Mouse (Mus musculus) stomach, embryonic 15.5 days (tissue): ENCODE results near the gene Gstm5. TPM values are rescaled to one million over a fixed set of nuclear protein-coding genes. Genes with fewer than 3 reads are reported as not detected.
A peak's percentile ranks its signal among the peaks of the same experiment; 100 is the strongest.

ENCODE experiments used
- ATAC-seq: fragments of 200-750 bp; cut with Nextera tagmentation; 2 replicates; pipeline ENCODE4 v1.8.0; 2017; ENCODE audit warnings: low read depth, moderate number of reproducible peaks, moderate TSS enrichment; ENCODE audit not compliant: insufficient read depth, low FRiP score
- H3K27ac ChIP-seq: fragments of 300-500 bp; sonication (generic); 2 replicates; pipeline ENCODE4 v1.5.1; 2015; ENCODE audit warnings: mild to moderate bottlenecking, inconsistent platforms
- H3K27me3 ChIP-seq: fragments of 300-500 bp; sonication (generic); replicated peaks from 2 replicates; pipeline ENCODE4 v1.6.1; 2015; ENCODE audit warnings: inconsistent platforms
- H3K36me3 ChIP-seq: fragments of 300-500 bp; sonication (generic); 2 replicates; pipeline ENCODE4 v1.6.1; 2015; ENCODE audit warnings: inconsistent platforms
- H3K4me1 ChIP-seq: fragments of 300-500 bp; sonication (generic); 2 replicates; pipeline ENCODE4 v1.6.1; 2015; ENCODE audit warnings: inconsistent platforms
- H3K4me2 ChIP-seq: fragments of 300-500 bp; sonication (generic); 2 replicates; pipeline ENCODE4 v1.6.1; 2015; ENCODE audit warnings: mild to moderate bottlenecking, inconsistent platforms
- H3K4me3 ChIP-seq: fragments of 300-500 bp; sonication (generic); replicated peaks from 2 replicates; pipeline ENCODE4 v1.5.1; 2015; ENCODE audit warnings: inconsistent platforms
- H3K9ac ChIP-seq: fragments of 300-500 bp; sonication (generic); 2 replicates; pipeline ENCODE4 v1.6.1; 2015; ENCODE audit warnings: inconsistent platforms
- H3K9me3 ChIP-seq: fragments of 300-500 bp; sonication (generic); 2 replicates; pipeline ENCODE4 v1.6.1; 2016; ENCODE audit warnings: inconsistent platforms
- WGBS: fragments of 180-500 bp; shearing (Covaris S2); methylation state at CpG from one replicate; pipeline ENCODE4 v1.1.7; 2015; 5-methylcytosine and 5-hydroxymethylcytosine counted together
- polyA plus RNA-seq: library from polyadenylated mRNA; unstranded; fragments of >200 nt; fragmentation: Nextera tagmentation; extraction: Ambion mirVana; gene quantifications from 2 replicates; pipeline ENCODE4 v1.2.1, GENCODE M21; 2015

The Gstm5 gene
- polyA plus RNA-seq, 1 experiment from 2014 or later = 149 TPM

GRCm38 (mm10) chr3:107917783-107918408 lies 22.3 kb downstream of the Gstm5 start:
- no peak; the same call in 1 of the 2 replicates for ATAC-seq
- Histone ChIP-seq H3K27ac (no peak overlapping the region), H3K36me3 (no peaks in the 10 kb centered on the region), H3K27me3 (no peaks in the 10 kb centered on the region), H3K4me3 (no peak overlapping the region), H3K4me2 (no peak overlapping the region), H3K9ac (no peak overlapping the region), H3K9me3 (no peaks in the 10 kb centered on the region), H3K4me1 (no peaks in the 10 kb centered on the region)
- 53% methylated on average over 7 of the region's 7 CpGs for WGBS

DNA sequence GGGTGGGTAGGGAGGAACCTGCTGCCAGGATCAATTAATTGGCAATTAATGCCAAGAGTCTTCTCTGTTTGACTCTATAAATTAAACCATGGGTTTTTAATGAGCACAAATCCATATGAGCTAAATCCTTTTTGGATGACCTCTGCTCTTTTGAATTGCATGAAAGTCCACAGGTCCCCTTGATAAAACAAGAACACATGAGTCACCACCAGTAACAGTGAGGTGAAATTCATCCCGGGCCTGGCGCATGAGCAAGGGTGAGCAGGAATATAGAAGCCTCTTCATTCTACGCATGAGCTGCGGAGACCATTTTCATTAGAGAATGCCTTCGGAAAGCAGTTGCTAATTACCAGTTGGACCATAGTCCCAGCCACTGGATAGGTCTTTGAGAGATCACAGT lies 24.7 kb downstream of the Gstm5 start:
- H3K9me3 ChIP-seq = no peaks in the 10 kb centered on the region
- ATAC-seq = no peak
- H3K36me3 ChIP-seq = no peaks in the 10 kb centered on the region
- no peak overlapping the region for H3K4me2 ChIP-seq
- no peaks in the 10 kb centered on the region for H3K27me3 ChIP-seq
- H3K27ac ChIP-seq = no peak overlapping the region
- WGBS = 87% methylated on average over 5 of the region's 5 CpGs
- no peak overlapping the region for H3K4me3 ChIP-seq
- H3K9ac ChIP-seq = no peak overlapping the region
- no peaks in the 10 kb centered on the region for H3K4me1 ChIP-seq

GRCm38 (mm10) chr3:107925335-107925734 lies 29.7 kb downstream of the Gstm5 start:
- no peak overlapping the region for H3K9ac ChIP-seq
- ATAC-seq = no peak
- no peaks in the 10 kb centered on the region for H3K36me3 ChIP-seq
- 94% methylated on average over 3 of the region's 3 CpGs for WGBS
- H3K4me1 ChIP-seq = no peaks in the 10 kb centered on the region
- no peak overlapping the region for H3K4me2 ChIP-seq
- H3K4me3 ChIP-seq = no peak overlapping the region
- H3K27ac ChIP-seq = no peak overlapping the region
- H3K27me3 ChIP-seq = no peaks in the 10 kb centered on the region
- H3K9me3 ChIP-seq = no peaks in the 10 kb centered on the region

DNA sequence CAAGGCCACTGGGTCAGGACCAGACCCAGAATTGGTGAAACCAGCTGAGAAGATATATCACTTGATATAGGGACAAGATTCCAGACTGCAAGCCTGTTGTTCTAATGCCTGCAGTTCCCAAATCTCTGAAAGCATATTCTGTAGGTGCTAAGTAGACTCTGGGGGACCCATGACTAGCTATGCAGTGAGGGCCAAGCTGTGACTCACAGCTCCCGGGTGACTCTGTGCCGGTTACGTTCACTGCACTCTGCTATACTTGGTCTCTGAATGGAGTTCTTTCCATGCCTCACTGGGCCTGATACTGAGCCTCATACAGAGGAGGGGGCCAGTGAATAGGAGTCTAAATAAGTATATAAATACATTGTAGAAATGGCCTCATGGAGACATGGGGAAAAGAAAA lies 32.2 kb downstream of the Gstm5 start:
- WGBS = 85% methylated on average over 3 of the region's 3 CpGs
- no peak overlapping the region for H3K4me2 ChIP-seq
- ATAC-seq = no peak
- no peaks in the 10 kb centered on the region for H3K36me3 ChIP-seq
- no peaks in the 10 kb centered on the region for H3K4me1 ChIP-seq
- H3K27me3 ChIP-seq = no peaks in the 10 kb centered on the region
- no peaks in the 10 kb centered on the region for H3K9me3 ChIP-seq
- no peak overlapping the region for H3K4me3 ChIP-seq
- H3K9ac ChIP-seq = no peak overlapping the region
- H3K27ac ChIP-seq = no peak overlapping the region

DNA sequence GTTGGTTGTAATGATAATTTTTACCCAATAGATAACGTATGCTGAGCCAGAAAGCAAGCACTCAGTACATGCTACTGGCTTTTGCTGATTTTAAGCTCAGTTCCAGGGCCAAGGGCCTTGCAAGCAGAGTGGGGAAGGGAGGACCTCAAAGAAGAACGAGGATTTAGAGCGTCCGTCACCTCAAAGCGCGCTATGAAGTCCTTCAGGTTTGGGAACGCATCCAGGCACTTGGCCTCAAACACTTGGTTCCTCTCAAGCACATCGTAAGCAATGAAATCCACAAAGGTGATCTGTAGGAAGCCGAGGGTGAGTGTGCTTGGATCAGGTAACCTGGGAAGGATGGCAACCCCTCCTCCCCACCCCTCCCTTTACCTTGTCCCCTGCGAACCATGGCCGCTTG lies 33.1 kb downstream of the Gstm5 start:
- ATAC-seq = no peak
- WGBS = 82% methylated on average over 11 of the region's 11 CpGs
- H3K27ac ChIP-seq = no peak overlapping the region

DNA sequence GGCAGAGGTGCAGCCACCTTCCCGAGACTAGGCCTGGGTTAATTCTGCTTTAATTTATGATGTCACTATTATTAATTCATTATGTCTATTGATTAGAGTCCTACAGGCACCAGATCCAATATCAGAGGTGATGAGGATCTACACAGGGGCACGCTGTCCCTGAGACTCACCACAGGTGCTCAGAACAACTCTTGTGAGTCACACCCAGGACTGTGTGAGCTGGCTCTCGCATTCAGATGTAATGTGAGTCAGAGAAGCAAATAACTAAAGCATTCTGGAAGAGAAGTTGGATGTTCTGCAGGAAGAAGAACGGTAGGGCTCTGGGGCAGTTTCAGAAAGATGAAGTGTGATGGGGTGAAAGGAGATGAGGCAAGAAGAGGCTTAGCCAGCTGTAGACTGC lies 33.6 kb downstream of the Gstm5 start:
- Histone ChIP-seq H3K27me3 (no peaks in the 10 kb centered on the region), H3K27ac (no peak overlapping the region), H3K4me1 (no peaks in the 10 kb centered on the region), H3K36me3 (no peaks in the 10 kb centered on the region), H3K4me2 (no peak overlapping the region), H3K9me3 (no peaks in the 10 kb centered on the region), H3K4me3 (no peak overlapping the region), H3K9ac (no peak overlapping the region)
- WGBS = 80% methylated on average over 4 of the region's 4 CpGs
- ATAC-seq = no peak

More for the DNA sequence above, 33.1 kb downstream of the Gstm5 start:
- no peaks in the 10 kb centered on the region for H3K27me3 ChIP-seq
- no peak overlapping the region for H3K4me3 ChIP-seq
- no peaks in the 10 kb centered on the region for H3K4me1 ChIP-seq
- H3K36me3 ChIP-seq = no peaks in the 10 kb centered on the region
- no peaks in the 10 kb centered on the region for H3K9me3 ChIP-seq
- H3K4me2 ChIP-seq = no peak overlapping the region
- H3K9ac ChIP-seq = no peak overlapping the region

DNA sequence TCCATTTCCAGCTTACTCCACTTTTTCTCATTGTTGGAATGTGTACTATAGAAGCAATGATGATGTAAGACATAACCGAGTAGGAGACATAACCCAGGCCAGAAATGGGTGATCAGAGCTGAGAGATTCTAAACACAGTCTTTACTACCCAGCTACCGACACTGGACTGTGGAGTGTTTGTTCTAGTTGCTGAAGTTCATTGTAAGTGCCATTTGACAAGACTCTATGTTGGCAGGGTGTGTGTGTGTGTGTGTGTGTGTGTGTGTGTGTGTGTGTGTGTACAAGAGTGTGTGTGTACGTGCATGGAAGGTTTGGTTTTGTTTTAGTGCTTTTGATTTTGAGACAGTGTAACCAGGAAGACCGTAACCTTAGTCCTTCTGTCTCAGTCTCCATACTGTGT lies 34.1 kb downstream of the Gstm5 start:
- no peak for ATAC-seq
- H3K4me3 ChIP-seq = no peak overlapping the region
- no peaks in the 10 kb centered on the region for H3K27me3 ChIP-seq
- WGBS = 80% methylated on average over 4 of the region's 4 CpGs
- no peaks in the 10 kb centered on the region for H3K4me1 ChIP-seq
- H3K9me3 ChIP-seq = no peaks in the 10 kb centered on the region
- H3K27ac ChIP-seq = no peak overlapping the region
- H3K36me3 ChIP-seq = no peaks in the 10 kb centered on the region
- H3K4me2 ChIP-seq = no peak overlapping the region
- H3K9ac ChIP-seq = no peak overlapping the region

GRCm38 (mm10) chr3:107931134-107931533 lies 35.5 kb downstream of the Gstm5 start:
- H3K4me2 ChIP-seq = peak overlapping the region; percentile 48
- peak overlapping the region; percentile 24 for H3K4me3 ChIP-seq
- no peaks in the 10 kb centered on the region for H3K9me3 ChIP-seq
- no peaks in the 10 kb centered on the region for H3K4me1 ChIP-seq
- no peaks in the 10 kb centered on the region for H3K27me3 ChIP-seq
- peak overlapping the region; percentile 60; the same call in 1 of the 2 replicates for H3K27ac ChIP-seq
- H3K36me3 ChIP-seq = no peaks in the 10 kb centered on the region
- no peak overlapping the region for H3K9ac ChIP-seq
- 69% methylated on average over 2 of the region's 2 CpGs for WGBS
- 0 out of 2 replicates have a peak, but pooled peaks have one; percentile 0 for ATAC-seq

DNA sequence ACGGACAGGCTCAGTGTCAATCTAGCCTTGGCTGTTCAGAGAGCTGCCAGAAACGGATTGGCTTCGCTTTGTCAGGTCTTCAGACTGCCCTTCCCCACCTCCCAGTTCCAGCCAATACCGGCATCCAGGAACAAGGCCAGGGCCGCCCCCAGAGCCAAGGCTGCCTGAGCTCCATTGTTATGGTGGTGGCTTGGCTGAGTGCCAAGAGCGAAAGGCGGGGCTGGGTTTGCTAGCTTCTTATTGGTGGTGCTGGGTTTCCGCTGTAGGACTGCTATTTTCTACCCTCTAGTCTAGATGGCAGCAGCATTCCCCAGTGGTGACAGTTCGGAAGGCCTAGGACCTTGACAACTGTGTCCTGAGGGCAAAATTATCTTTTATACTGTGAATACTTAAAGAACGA lies 36.0 kb downstream of the Gstm5 start, which contains the start of gene Gstm7:
TSS of gene Gstm7 (minus strand) at position 148 of the 400 bp plus-strand sequence.
- ATAC-seq = peak; percentile 95
- Histone ChIP-seq H3K4me3 (peak within 1 kb of the TSS; percentile 24), H3K9me3 (no peaks in the 10 kb centered on the region), H3K27me3 (no peaks in the 10 kb centered on the region), H3K4me2 (peak within 1 kb of the TSS; percentile 48), H3K9ac (no peak within 1 kb of the TSS), H3K27ac (peak within 1 kb of the TSS; percentile 60; the same call in 1 of the 2 replicates), H3K4me1 (no peaks in the 10 kb centered on the region), H3K36me3 (no peaks in the 10 kb centered on the region)
- WGBS = 5% methylated on average over 10 of the region's 10 CpGs

DNA sequence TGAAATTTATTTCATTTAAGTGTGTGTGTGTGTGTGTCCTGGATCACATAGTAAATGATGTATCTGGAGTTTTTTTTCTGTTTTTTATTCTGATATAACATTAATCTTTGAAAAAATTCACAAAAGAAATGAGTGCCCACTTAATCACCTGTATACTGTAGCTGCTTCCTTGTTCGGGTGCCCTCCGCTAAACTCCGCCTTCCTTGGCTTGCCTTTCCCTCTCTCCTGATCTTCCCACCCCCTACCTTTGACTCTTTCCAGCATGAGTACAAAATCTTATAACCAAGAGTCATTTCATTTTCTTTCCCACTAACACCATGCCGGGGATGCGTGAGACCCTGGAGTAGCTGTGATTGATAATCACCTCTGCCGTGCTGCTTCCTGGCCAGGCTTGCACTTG lies 36.5 kb downstream of the Gstm5 start:
- no peak overlapping the region for H3K4me3 ChIP-seq
- ATAC-seq = no peak

GRCm38 (mm10) chr3:107935268-107935667 lies 39.6 kb downstream of the Gstm5 start:
- no peak overlapping the region for H3K4me3 ChIP-seq
- H3K9ac ChIP-seq = no peak overlapping the region
- no peak for ATAC-seq
- H3K4me2 ChIP-seq = no peak overlapping the region
- H3K4me1 ChIP-seq = no peaks in the 10 kb centered on the region
- H3K36me3 ChIP-seq = no peaks in the 10 kb centered on the region
- no peaks in the 10 kb centered on the region for H3K27me3 ChIP-seq
- H3K9me3 ChIP-seq = no peaks in the 10 kb centered on the region
- WGBS = 75% methylated on average over 3 of the region's 3 CpGs
- no peak overlapping the region for H3K27ac ChIP-seq

More for the DNA sequence above, 36.5 kb downstream of the Gstm5 start:
- H3K27me3 ChIP-seq = no peaks in the 10 kb centered on the region
- H3K9ac ChIP-seq = no peak overlapping the region
- WGBS = 54% methylated on average over 6 of the region's 6 CpGs
- H3K4me1 ChIP-seq = no peaks in the 10 kb centered on the region
- H3K27ac ChIP-seq = no peak overlapping the region; the same call in 1 of the 2 replicates
- H3K9me3 ChIP-seq = no peaks in the 10 kb centered on the region
- H3K36me3 ChIP-seq = no peaks in the 10 kb centered on the region
- H3K4me2 ChIP-seq = no peak overlapping the region

DNA sequence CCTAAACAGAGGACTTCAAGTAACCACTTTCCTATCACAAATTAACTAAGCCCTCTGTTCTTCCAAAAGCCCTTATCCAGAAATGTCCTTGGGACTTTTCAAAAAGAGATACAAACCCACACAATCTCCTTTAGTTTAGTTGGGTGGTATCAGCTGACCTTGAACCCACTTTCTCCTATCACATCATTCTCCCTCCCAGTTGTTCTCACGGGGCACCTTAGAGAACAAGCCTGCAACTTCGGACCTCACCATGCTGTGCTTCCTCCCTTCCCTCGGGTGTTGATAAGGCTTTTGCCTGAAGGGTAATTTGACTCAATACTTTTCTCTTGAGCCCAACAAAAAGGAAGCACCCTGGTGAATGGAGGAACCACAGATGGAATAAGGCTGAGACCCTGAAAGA lies 40.3 kb downstream of the Gstm5 start:
- no peak for ATAC-seq
- 47% methylated on average over 3 of the region's 3 CpGs for whole genome bisulfite sequencing
- no peak overlapping the region for H3K4me2 ChIP-seq

GRCm38 (mm10) chr3:107939403-107939802 lies 43.8 kb downstream of the Gstm5 start:
- H3K9me3 ChIP-seq = no peaks in the 10 kb centered on the region
- no peaks in the 10 kb centered on the region for H3K36me3 ChIP-seq
- H3K4me3 ChIP-seq = no peak overlapping the region
- H3K9ac ChIP-seq = no peak overlapping the region
- no peak overlapping the region for H3K4me2 ChIP-seq
- WGBS = 30% methylated on average over 3 of the region's 3 CpGs
- ATAC-seq = peak; percentile 20; the same call in 1 of the 2 replicates
- no peaks in the 10 kb centered on the region for H3K27me3 ChIP-seq
- H3K4me1 ChIP-seq = no peaks in the 10 kb centered on the region
- no peak overlapping the region for H3K27ac ChIP-seq

More for the DNA sequence above, 40.3 kb downstream of the Gstm5 start:
- Histone ChIP-seq H3K27ac (no peak overlapping the region), H3K4me3 (no peak overlapping the region), H3K27me3 (no peaks in the 10 kb centered on the region), H3K9me3 (no peaks in the 10 kb centered on the region), H3K9ac (no peak overlapping the region), H3K36me3 (no peaks in the 10 kb centered on the region), H3K4me1 (no peaks in the 10 kb centered on the region)
